Comparison of ENCODE assay signal across 8 mouse cellular contexts in genomic region chr7:44867802-44868201, GRCm38 (mm10). TPM values are rescaled to one million over a fixed set of nuclear protein-coding genes. Genes with fewer than 3 reads are reported as not detected.
DNase-seq lines count a peak whose midpoint lies in the region; ATAC-seq and TF ChIP-seq lines count a peak whose summit lies in the region.

No protein-coding gene starts in this region.

- DNase-seq in cerebellum, adult 11-12 months: peak; percentile 52
- no peak for DNase-seq in cerebellum, postnatal 4 days (ENCODE audit: low spot score in 2 of 2)
- no peak for DNase-seq in lung, embryonic 14.5 days
- no peak for DNase-seq in lung, postnatal 10 days
- DNase-seq in limb, embryonic 10.5 days (ENCODE audit: low spot score): no peak
- DNase-seq in cerebellum, postnatal 25 days: no peak

- H3K9ac ChIP-seq in lung, embryonic 14.5 days: peak overlapping the region; percentile 99
- peak overlapping the region; percentile 96 for H3K9ac ChIP-seq in neural tube, embryonic 15.5 days (replicated peaks)

- no peaks in the 10 kb centered on the region for H3K27me3 ChIP-seq in lung, embryonic 14.5 days (ENCODE audit: insufficient read depth, low read length)
- H3K27me3 ChIP-seq in limb, embryonic 10.5 days (ENCODE audit: low read depth, poor library complexity, severe bottlenecking): no peaks in the 10 kb centered on the region
- no peaks in the 10 kb centered on the region for H3K27me3 ChIP-seq in neural tube, embryonic 15.5 days (replicated peaks)

- H3K27ac ChIP-seq in lung, embryonic 14.5 days (ENCODE audit: low read depth): peak overlapping the region; percentile 46; the same call in 1 of the 2 replicates
- H3K27ac ChIP-seq in limb, embryonic 10.5 days: peak overlapping the region; percentile 7
- H3K27ac ChIP-seq in neural tube, embryonic 15.5 days (replicated peaks): peak overlapping the region; percentile 99; the same call in 1 of the 2 replicates

- H3K4me2 ChIP-seq in lung, embryonic 14.5 days: peak overlapping the region; percentile 68
- peak overlapping the region; percentile 80 for H3K4me2 ChIP-seq in neural tube, embryonic 15.5 days

- H3K36me3 ChIP-seq in lung, embryonic 14.5 days (ENCODE audit: insufficient read depth): peaks cover 38% of the 10 kb centered on the region
- peaks cover 53% of the 10 kb centered on the region for H3K36me3 ChIP-seq in limb, embryonic 10.5 days
- H3K36me3 ChIP-seq in neural tube, embryonic 15.5 days: peaks cover 29% of the 10 kb centered on the region

- no peaks in the 10 kb centered on the region for H3K9me3 ChIP-seq in lung, embryonic 14.5 days (ENCODE audit: low read depth, low read length)
- H3K9me3 ChIP-seq in limb, embryonic 10.5 days (replicated peaks): no peaks in the 10 kb centered on the region
- H3K9me3 ChIP-seq in neural tube, embryonic 15.5 days (replicated peaks): no peaks in the 10 kb centered on the region

- no peak for TF ChIP-seq CTCF in lung, embryonic 14.5 days (IDR thresholded peaks at IDR 0.05; ENCODE audit: low read depth)

- no peak for ATAC-seq in lung, embryonic 14.5 days (ENCODE audit: insufficient read depth)
- no peak for ATAC-seq in neural tube, embryonic 15.5 days (ENCODE audit: low FRiP score)
- ATAC-seq in erythroid progenitor cell, adult 5-6 weeks (replicated peaks; ENCODE audit: low FRiP score, poor library complexity, severe bottlenecking): no peak

- H3K4me3 ChIP-seq in lung, embryonic 14.5 days (ENCODE audit: low read depth, low read length): peak overlapping the region; percentile 99
- peak overlapping the region; percentile 98 for H3K4me3 ChIP-seq in limb, embryonic 10.5 days
- peak overlapping the region; percentile 75 for H3K4me3 ChIP-seq in neural tube, embryonic 15.5 days (replicated peaks)

- WGBS in lung, embryonic 14.5 days: 21% methylated on average over 9 of the region's 9 CpGs
- WGBS in limb, embryonic 10.5 days: 69% methylated on average over 9 of the region's 9 CpGs
- 47% methylated on average over 9 of the region's 9 CpGs for WGBS in neural tube, embryonic 15.5 days

- H3K4me1 ChIP-seq in lung, embryonic 14.5 days (ENCODE audit: insufficient read depth): peaks cover 27% of the 10 kb centered on the region
- H3K4me1 ChIP-seq in limb, embryonic 10.5 days: peaks cover 42% of the 10 kb centered on the region
- H3K4me1 ChIP-seq in neural tube, embryonic 15.5 days: peaks cover 55% of the 10 kb centered on the region

RNA-seq across cellular contexts. Expression of gene Ptov1, which starts 1.8 kb away (rescaled TPM):
- 386 and 443 TPM in 2 replicates for polyA plus RNA-seq in lung, embryonic 14.5 days (2014; fragmentation: Nextera tagmentation; extraction: Ambion mirVana)
- polyA plus RNA-seq in limb, embryonic 10.5 days (2016; fragmentation: Nextera tagmentation; extraction: Ambion mirVana): 434 and 504 TPM in 2 replicates
- polyA plus RNA-seq in neural tube, embryonic 15.5 days (2015; fragmentation: Nextera tagmentation; extraction: Ambion mirVana): 433 and 459 TPM in 2 replicates
- 16.9 and 18.4 TPM in 2 replicates for total RNA-seq in erythroid progenitor cell, adult 5-6 weeks (2015; ENCODE audit: low replicate concordance)
- 1.8 and 4.8 TPM in 2 replicates for total RNA-seq in erythroid progenitor cell, adult 5-6 weeks (2017; ENCODE audit: low replicate concordance)

RNA-seq across cellular contexts. Expression of gene Pnkp, which starts 10.9 kb away (rescaled TPM):
- polyA plus RNA-seq in lung, embryonic 14.5 days (2014; fragmentation: Nextera tagmentation; extraction: Ambion mirVana): 30.3 and 30.7 TPM in 2 replicates
- 37.5 and 43.1 TPM in 2 replicates for polyA plus RNA-seq in limb, embryonic 10.5 days (2016; fragmentation: Nextera tagmentation; extraction: Ambion mirVana)
- polyA plus RNA-seq in neural tube, embryonic 15.5 days (2015; fragmentation: Nextera tagmentation; extraction: Ambion mirVana): 29.2 and 29.6 TPM in 2 replicates
- 29.6 and 36.0 TPM in 2 replicates for total RNA-seq in erythroid progenitor cell, adult 5-6 weeks (2015; ENCODE audit: low replicate concordance)
- total RNA-seq in erythroid progenitor cell, adult 5-6 weeks (2017; ENCODE audit: low replicate concordance): 30.9 and 58.2 TPM in 2 replicates

RNA-seq across cellular contexts. Expression of gene Tbc1d17, which starts 18.9 kb away (rescaled TPM):
- 60.1 and 73.7 TPM in 2 replicates for polyA plus RNA-seq in lung, embryonic 14.5 days (2014; fragmentation: Nextera tagmentation; extraction: Ambion mirVana)
- polyA plus RNA-seq in limb, embryonic 10.5 days (2016; fragmentation: Nextera tagmentation; extraction: Ambion mirVana): 71.4 and 75.2 TPM in 2 replicates
- 105 and 110 TPM in 2 replicates for polyA plus RNA-seq in neural tube, embryonic 15.5 days (2015; fragmentation: Nextera tagmentation; extraction: Ambion mirVana)
- total RNA-seq in erythroid progenitor cell, adult 5-6 weeks (2015; ENCODE audit: low replicate concordance): 6.8 and 58.3 TPM in 2 replicates
- 18.0 and 35.8 TPM in 2 replicates for total RNA-seq in erythroid progenitor cell, adult 5-6 weeks (2017; ENCODE audit: low replicate concordance)

RNA-seq across cellular contexts. Expression of gene Akt1s1, which starts 19.0 kb away (rescaled TPM):
- polyA plus RNA-seq in lung, embryonic 14.5 days (2014; fragmentation: Nextera tagmentation; extraction: Ambion mirVana): 61.9 and 76.9 TPM in 2 replicates
- polyA plus RNA-seq in limb, embryonic 10.5 days (2016; fragmentation: Nextera tagmentation; extraction: Ambion mirVana): 96.4 and 99.6 TPM in 2 replicates
- polyA plus RNA-seq in neural tube, embryonic 15.5 days (2015; fragmentation: Nextera tagmentation; extraction: Ambion mirVana): 89.9 and 92.0 TPM in 2 replicates
- 1.8 and 3.8 TPM in 2 replicates for total RNA-seq in erythroid progenitor cell, adult 5-6 weeks (2015; ENCODE audit: low replicate concordance)
- 3.7 and 27.8 TPM in 2 replicates for total RNA-seq in erythroid progenitor cell, adult 5-6 weeks (2017; ENCODE audit: low replicate concordance)

RNA-seq across cellular contexts. Expression of gene Med25, which starts 24.7 kb away (rescaled TPM):
- 77.9 and 79.5 TPM in 2 replicates for polyA plus RNA-seq in lung, embryonic 14.5 days (2014; fragmentation: Nextera tagmentation; extraction: Ambion mirVana)
- polyA plus RNA-seq in limb, embryonic 10.5 days (2016; fragmentation: Nextera tagmentation; extraction: Ambion mirVana): 140 and 145 TPM in 2 replicates
- 136 and 141 TPM in 2 replicates for polyA plus RNA-seq in neural tube, embryonic 15.5 days (2015; fragmentation: Nextera tagmentation; extraction: Ambion mirVana)
- 10.1 and 18.0 TPM in 2 replicates for total RNA-seq in erythroid progenitor cell, adult 5-6 weeks (2015; ENCODE audit: low replicate concordance)
- 8.0 and 11.3 TPM in 2 replicates for total RNA-seq in erythroid progenitor cell, adult 5-6 weeks (2017; ENCODE audit: low replicate concordance)

Comparison
In these comparisons a context has a peak if more than half of its experiments do, and no peak if none do; other contexts are left out.
1. H3K27ac ChIP-seq: peak in every context shown above with its lines; median percentile 99 in neural tube, embryonic 15.5 days; 46 in lung, embryonic 14.5 days; 7 in limb, embryonic 10.5 days.